Mouse (Mus musculus): ENCODE data around the gene Igfbp1.
A peak's percentile ranks its signal among the peaks of the same experiment; 100 is the strongest.
"Not testable (repeated sequence)": the region's sequence is repeated elsewhere in the genome, so short reads cannot be mapped to it uniquely, and the experiment has no call there.

Igfbp1 gene

GRCm38 (mm10) chr11:7198006-7198405 is 424 bp downstream of the Igfbp1 start:
- no peak for DNase-seq

GRCm38 (mm10) chr11:7198481-7199256 is 1.1 kb downstream of the Igfbp1 start:
- DNase-seq = no peak

GRCm38 (mm10) chr11:7199736-7200392 is 2.3 kb downstream of the Igfbp1 start:
- DNase-seq = peak; percentile 50

GRCm38 (mm10) chr11:7200393-7200783 is 2.8 kb downstream of the Igfbp1 start:
- DNase-seq = no peak

- no peak for DNase-seq
These were observed 4.6 kb downstream of the Igfbp1 start for GRCm38 (mm10) chr11:7202206-7202605.

GRCm38 (mm10) chr11:7203846-7204245 is 6.3 kb downstream of the Igfbp1 start:
- no peak for DNase-seq

GRCm38 (mm10) chr11:7210343-7210742 is 12.8 kb downstream of the Igfbp1 start:
- DNase-seq = peak; percentile 49

- no peak for DNase-seq
These were observed 13.6 kb downstream of the Igfbp1 start for GRCm38 (mm10) chr11:7211211-7211610.

GRCm38 (mm10) chr11:7212126-7212798 is 14.7 kb downstream of the Igfbp1 start:
- no peak for DNase-seq

- DNase-seq = no peak
These were observed 15.5 kb downstream of the Igfbp1 start for GRCm38 (mm10) chr11:7213161-7213500.

- no peak for DNase-seq
These were observed 16.1 kb downstream of the Igfbp1 start, which contains the start of gene Igfbp3 for GRCm38 (mm10) chr11:7213501-7214341. Gene Igfbp3 (minus strand): TSS chr11:7213923.

- DNase-seq = no peak
These were observed 16.7 kb downstream of the Igfbp1 start for GRCm38 (mm10) chr11:7214342-7214660.

- DNase-seq = no peak
These were observed 17.2 kb downstream of the Igfbp1 start for GRCm38 (mm10) chr11:7214761-7215160.

GRCm38 (mm10) chr11:7215703-7216102 is 18.1 kb downstream of the Igfbp1 start:
- peak; percentile 47 for DNase-seq

- DNase-seq = not testable (repeated sequence)
These were observed 24.2 kb downstream of the Igfbp1 start for GRCm38 (mm10) chr11:7221826-7222225.

- DNase-seq = no peak
These were observed 28.6 kb downstream of the Igfbp1 start for GRCm38 (mm10) chr11:7226200-7226599.

- no peak for DNase-seq
These were observed 29.4 kb downstream of the Igfbp1 start for GRCm38 (mm10) chr11:7226810-7227550.

GRCm38 (mm10) chr11:7228107-7228506 is 30.5 kb downstream of the Igfbp1 start:
- no peak for DNase-seq

- no peak for DNase-seq
These were observed 32.4 kb downstream of the Igfbp1 start for GRCm38 (mm10) chr11:7230000-7230399.

- no peak for DNase-seq
These were observed 34.4 kb downstream of the Igfbp1 start for GRCm38 (mm10) chr11:7231958-7232357.

GRCm38 (mm10) chr11:7233333-7233732 is 35.8 kb downstream of the Igfbp1 start:
- no peak for DNase-seq

GRCm38 (mm10) chr11:7234436-7234835 is 36.9 kb downstream of the Igfbp1 start:
- DNase-seq = no peak

Measured in thymus, postnatal 14 days (tissue).